Mouse (Mus musculus) 3T3-L1 (cell line): ENCODE measurements around the gene Smarca4.
"Not testable (repeated sequence)": the region's sequence is repeated elsewhere in the genome, so short reads cannot be mapped to it uniquely, and the experiment has no call there.

Source experiments
- DNase-seq: peaks from one replicate; pipeline ENCODE4 v3.0.0-alpha.2; 2015; ENCODE audit warnings: low read depth, low spot score

Gene Smarca4

GRCm38 (mm10) chr9:21615617-21616231 is at the start of gene Smarca4:
TSS of gene Smarca4 (plus strand) at chr9:21616169.
- peak; percentile 97 for DNase-seq

- DNase-seq, result no peak
Observed at GRCm38 (mm10) chr9:21566538-21566937, 49.4 kb upstream of the Smarca4 start.

- DNase-seq, result no peak
Observed at GRCm38 (mm10) chr9:21567051-21567450, 48.9 kb upstream of the Smarca4 start.

- no peak for DNase-seq
Observed at GRCm38 (mm10) chr9:21568657-21569255, 47.2 kb upstream of the Smarca4 start.

GRCm38 (mm10) chr9:21574012-21574801 is 41.8 kb upstream of the Smarca4 start:
- DNase-seq, result no peak

GRCm38 (mm10) chr9:21575253-21575652 is 40.7 kb upstream of the Smarca4 start:
- no peak for DNase-seq

- no peak for DNase-seq
Observed at GRCm38 (mm10) chr9:21576286-21576685, 39.7 kb upstream of the Smarca4 start.

GRCm38 (mm10) chr9:21578226-21578625 is 37.7 kb upstream of the Smarca4 start:
- DNase-seq, result no peak

- DNase-seq, result no peak
Observed at GRCm38 (mm10) chr9:21585401-21585800, 30.6 kb upstream of the Smarca4 start.

GRCm38 (mm10) chr9:21587678-21588349 is 28.2 kb upstream of the Smarca4 start:
- no peak for DNase-seq

GRCm38 (mm10) chr9:21588350-21588749 is 27.6 kb upstream of the Smarca4 start:
- DNase-seq, result no peak

- no peak for DNase-seq
Observed at GRCm38 (mm10) chr9:21589538-21589937, 26.4 kb upstream of the Smarca4 start.

GRCm38 (mm10) chr9:21591127-21591830 is 24.7 kb upstream of the Smarca4 start:
- no peak for DNase-seq

- peak; percentile 18 for DNase-seq
Observed at GRCm38 (mm10) chr9:21591831-21592702, 23.9 kb upstream of the Smarca4 start.

GRCm38 (mm10) chr9:21592703-21593121 is 23.3 kb upstream of the Smarca4 start, which contains the start of the genes Timm29 and Yipf2:
TSS of gene Timm29 (plus strand) at chr9:21592722.
TSS of gene Yipf2 (minus strand) at chr9:21592828.
- peak; percentile 97 for DNase-seq

GRCm38 (mm10) chr9:21593122-21593721 is 22.7 kb upstream of the Smarca4 start:
- peak; percentile 44 for DNase-seq

GRCm38 (mm10) chr9:21594350-21594749 is 21.6 kb upstream of the Smarca4 start:
- not testable (repeated sequence) for DNase-seq

GRCm38 (mm10) chr9:21594838-21595237 is 21.1 kb upstream of the Smarca4 start:
- DNase-seq, result no peak

- DNase-seq, result peak; percentile 62
Observed at GRCm38 (mm10) chr9:21598198-21598597, 17.8 kb upstream of the Smarca4 start.

GRCm38 (mm10) chr9:21600186-21600585 is 15.8 kb upstream of the Smarca4 start:
- DNase-seq, result no peak
